Mouse (Mus musculus) left cerebral cortex, adult 8-10 months (tissue): ENCODE data around the gene Tanc1. TPM values are rescaled to one million over a fixed set of nuclear protein-coding genes. Genes with fewer than 3 reads are reported as not detected.
A peak's percentile ranks its signal among the peaks of the same experiment; 100 is the strongest.

Source experiments
- DNase-seq, 2 experiments: peaks; one replicate each; pipeline ENCODE4 v3.0.0; 2022; ENCODE audit warnings: low spot score in 2 of 2
- total RNA-seq, 4 experiments: library from RNA; stranded (reverse); gene quantifications; 2 replicates each; pipeline ENCODE4 v1.2.4; 2022

The Tanc1 gene
- total RNA-seq, 4 experiments from 2014 or later, result 21.1 to 26.0 (median 23.8) TPM

DNA sequence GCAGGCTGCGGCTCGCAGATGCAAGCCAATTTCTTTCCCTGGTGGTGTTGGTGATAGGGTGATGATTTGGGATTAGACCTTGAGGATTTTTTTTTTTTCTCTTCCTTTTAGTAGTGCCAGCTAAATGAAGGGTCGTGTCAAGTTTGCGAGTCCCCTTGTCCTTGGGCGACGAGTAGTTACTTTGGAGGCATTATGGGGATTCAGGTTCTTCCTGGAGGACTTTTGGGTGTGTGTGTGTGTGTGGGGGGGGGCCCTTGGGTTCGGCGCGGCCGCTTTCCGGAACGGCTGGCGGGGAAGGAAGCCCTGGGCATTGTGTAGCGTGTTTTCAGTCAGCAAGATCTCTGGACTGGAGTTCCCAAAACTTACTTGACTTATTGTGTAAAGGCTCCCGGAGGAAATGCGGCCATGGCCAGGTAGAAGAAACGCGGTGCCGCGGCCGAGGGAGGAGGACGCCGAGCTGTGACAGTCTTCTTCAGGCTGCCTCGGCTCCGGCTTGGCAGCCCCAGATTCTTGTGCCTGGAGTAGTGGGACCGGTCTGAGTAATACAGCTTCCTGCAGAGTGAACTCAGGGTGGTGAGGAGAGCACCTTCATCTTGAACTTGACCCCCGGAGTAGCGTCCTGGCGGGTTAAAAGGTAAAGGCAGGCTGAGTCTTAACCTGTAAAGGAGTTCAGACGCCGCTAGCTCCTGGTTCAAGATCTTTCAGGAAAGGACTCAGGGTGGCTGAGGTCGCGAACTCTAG lies 1.1 kb downstream of the Tanc1 start:
- peak in 1 of 2 experiments; percentile 18 for DNase-seq

- DNase-seq, result no peak
Observed at GRCm38 (mm10) chr2:59613474-59614019, 1.7 kb downstream of the Tanc1 start.

- DNase-seq, result no peak
Observed at GRCm38 (mm10) chr2:59616890-59617289, 5.0 kb downstream of the Tanc1 start.

DNA sequence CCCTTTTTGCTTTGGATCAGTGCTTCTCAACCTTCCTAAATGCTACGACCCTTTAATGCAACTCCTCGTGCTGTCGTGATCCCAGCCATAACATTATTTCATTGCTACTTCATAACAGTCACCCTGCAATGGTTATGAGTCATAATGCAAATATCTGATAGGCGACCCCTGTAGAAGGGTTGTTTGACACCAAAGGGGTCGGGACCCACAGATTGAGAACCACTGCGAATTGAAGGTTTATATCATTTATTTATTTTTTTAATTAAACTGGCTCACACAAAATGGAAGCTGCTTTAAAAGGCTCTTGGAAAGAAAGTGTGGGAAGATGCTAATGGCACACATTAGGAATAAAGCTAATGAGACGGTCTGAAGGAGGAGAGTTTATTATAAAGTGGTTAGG lies 7.2 kb downstream of the Tanc1 start:
- DNase-seq, result no peak

- DNase-seq, result no peak
Observed at GRCm38 (mm10) chr2:59620601-59621000, 8.8 kb downstream of the Tanc1 start.

- no peak for DNase-seq
Observed at GRCm38 (mm10) chr2:59622514-59623139, 10.8 kb downstream of the Tanc1 start.

DNA sequence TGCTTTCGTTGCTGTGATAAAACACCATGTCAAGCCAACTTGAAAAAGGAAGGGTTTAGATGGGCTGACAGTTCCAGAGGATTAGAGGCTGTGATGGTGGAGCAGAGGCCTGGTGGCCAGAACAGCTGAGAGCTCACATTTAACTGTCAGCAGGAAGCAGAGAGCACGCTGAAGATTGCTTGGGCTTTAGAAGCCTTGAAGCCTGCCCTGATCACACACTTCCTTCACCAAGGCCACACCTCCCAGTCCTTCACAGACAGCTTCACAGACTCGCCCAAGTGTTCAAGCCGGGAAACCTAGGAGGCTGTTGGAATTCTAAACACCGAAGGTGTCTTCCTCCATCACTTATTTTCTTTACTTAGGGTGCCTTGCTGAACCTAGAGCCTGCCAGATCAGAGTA lies 12.0 kb downstream of the Tanc1 start:
- no peak for DNase-seq

DNA sequence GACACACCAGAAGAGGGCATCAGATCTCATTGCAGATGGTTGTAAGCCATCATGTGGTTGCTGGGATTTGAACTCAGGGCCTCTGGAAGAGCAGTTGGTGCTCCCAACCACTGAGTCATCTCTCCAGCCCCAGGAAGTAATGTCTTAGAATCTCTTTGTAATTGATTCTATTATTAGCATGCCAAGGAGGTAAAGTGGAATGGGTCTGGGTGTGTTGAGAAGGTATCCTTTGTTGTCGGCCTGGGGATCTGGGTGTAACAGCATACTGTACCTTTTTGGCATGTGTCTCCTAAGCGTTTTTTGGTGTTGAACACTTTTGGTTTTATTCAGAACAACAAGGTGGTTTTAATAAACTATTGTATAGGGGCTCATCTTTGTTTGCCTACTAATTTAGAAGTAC lies 13.6 kb downstream of the Tanc1 start:
- DNase-seq, result no peak

DNA sequence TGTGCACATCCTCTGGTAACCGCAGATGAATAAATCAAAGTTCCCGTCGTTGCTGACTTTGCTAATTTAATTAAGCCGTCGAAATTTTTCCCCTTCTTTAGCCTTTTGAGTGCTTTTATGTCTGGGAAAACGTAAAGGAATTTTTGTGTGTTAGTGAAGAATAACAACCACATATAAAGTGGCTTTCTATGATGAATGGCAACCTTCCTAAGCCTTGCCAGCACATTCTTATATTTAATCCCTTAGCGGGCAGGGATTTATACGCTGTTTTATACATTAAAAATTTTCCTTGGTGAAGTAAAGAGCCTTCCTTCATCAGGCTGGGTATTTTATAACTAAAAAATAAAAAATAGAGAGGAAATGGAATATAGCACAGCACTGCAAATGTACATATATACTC lies 14.1 kb downstream of the Tanc1 start:
- no peak for DNase-seq

DNA sequence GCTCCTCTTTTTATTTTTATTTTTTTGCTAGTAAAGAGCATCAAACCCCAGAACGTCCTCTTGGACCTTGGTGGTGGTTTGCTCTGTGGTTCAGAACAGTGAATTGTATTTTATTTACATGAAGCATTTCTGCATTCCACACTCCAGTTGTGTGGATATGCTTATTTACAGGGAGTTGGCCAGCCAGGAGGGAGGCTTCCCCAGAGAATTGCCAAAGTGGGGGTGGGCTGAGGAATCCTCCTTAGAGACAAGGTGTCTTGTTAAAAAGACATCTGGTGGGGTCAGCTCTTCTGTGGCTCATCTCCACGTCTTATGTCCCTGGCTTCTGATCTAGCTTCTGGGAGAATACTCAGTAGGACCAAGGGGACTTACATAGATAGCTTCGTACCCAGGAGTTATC lies 14.6 kb downstream of the Tanc1 start:
- no peak for DNase-seq

DNA sequence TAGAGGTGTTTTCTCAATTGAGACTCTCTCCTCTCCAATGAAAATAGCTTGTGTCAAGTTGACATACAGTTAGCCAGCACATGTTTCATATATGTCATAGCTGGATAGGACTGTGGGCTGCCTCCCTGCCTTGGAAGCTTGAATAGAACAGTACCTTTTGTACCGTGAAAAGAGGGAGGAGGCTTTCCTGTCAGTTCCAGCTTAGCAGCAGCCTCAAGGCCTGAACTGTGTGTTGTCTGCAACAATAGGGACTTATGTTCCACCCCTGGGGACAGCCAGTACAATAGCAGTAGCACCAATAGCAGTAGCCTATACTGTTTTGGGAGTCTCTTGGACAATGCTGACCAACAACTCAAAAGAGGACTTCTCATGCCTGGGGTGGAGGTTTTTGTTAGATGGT lies 15.7 kb downstream of the Tanc1 start:
- DNase-seq, result no peak

- peak in 1 of 2 experiments; percentile 38 for DNase-seq
Observed at GRCm38 (mm10) chr2:59628057-59628901, 16.4 kb downstream of the Tanc1 start.

- DNase-seq, result no peak
Observed at GRCm38 (mm10) chr2:59629829-59630228, 18.0 kb downstream of the Tanc1 start.

- no peak for DNase-seq
Observed at GRCm38 (mm10) chr2:59631406-59631805, 19.6 kb downstream of the Tanc1 start.

DNA sequence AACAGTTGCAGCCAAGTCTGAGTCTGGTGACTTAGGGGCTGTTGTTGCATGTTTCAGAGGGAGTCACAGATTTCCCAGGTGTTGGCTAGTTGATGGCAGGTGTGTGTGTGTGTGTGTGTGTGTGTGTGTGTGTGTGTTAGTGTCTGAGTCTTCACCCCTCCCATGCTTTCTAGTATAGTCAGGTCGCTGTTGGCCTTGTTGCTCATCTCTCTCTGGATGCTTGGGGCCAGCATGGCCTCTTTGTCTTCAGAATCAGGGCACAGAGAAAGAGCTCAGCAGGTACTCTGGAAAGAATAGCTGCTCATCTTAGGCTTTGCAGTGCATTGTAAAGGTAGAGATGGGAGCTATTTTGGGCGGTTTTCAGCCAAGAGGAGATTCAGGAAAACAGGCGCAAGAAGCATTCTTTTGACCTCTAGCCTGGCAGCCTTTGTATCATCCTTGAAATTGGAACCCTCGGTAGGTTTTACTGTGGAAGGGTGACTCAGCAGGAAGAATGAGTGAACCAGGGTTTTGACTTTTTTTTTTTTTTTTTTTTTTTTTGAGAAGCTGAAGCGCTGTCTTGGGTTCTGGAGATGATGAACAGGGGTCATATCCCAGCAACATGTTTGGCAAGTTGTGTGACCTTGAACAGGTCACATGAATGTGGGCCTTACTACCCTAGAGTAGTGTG lies 22.1 kb downstream of the Tanc1 start:
- DNase-seq, result no peak

- DNase-seq, result no peak
Observed at GRCm38 (mm10) chr2:59637040-59637785, 25.4 kb downstream of the Tanc1 start.

DNA sequence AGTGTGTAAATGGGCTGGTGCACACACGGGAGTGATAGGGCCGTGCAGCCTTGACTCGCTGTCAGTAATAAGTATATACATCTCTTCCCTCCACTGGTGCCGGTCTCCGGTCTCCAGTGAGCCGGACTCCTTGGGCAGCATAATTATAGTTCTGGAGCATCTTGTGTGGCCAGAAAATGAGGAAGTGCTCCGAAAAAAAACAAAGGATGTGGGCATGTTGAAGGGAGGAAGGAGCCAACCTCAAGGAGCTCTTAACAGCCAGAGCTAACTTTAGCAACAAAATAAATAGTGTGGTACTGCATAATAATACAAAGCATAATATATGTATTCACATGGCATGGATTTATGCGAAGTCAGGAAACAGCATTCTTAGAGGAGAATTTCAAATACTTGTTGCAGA lies 30.9 kb downstream of the Tanc1 start:
- DNase-seq, result no peak

GRCm38 (mm10) chr2:59644816-59645215 lies 33.0 kb downstream of the Tanc1 start:
- peak in 1 of 2 experiments; percentile 66 for DNase-seq

GRCm38 (mm10) chr2:59645515-59645914 lies 33.7 kb downstream of the Tanc1 start:
- DNase-seq, result peak in 1 of 2 experiments; percentile 36

GRCm38 (mm10) chr2:59646740-59647390 lies 35.0 kb downstream of the Tanc1 start:
- no peak for DNase-seq
